Mouse (Mus musculus) midbrain, postnatal 0 days (tissue): ENCODE data around the gene Lrrc52. TPM values are rescaled to one million over a fixed set of nuclear protein-coding genes. Genes with fewer than 3 reads are reported as not detected.

Experiments used
- ATAC-seq: fragments of 200-750 bp; cut with Nextera tagmentation; 2 replicates; pipeline ENCODE4 v1.8.0; 2017; ENCODE audit warnings: moderate number of reproducible peaks, mild to moderate bottlenecking, moderate TSS enrichment, moderate library complexity; ENCODE audit not compliant: low FRiP score
- DNase-seq: peaks from one replicate; pipeline ENCODE4 v3.0.0-alpha.2; 2015; ENCODE audit warnings: low spot score
- H3K27ac ChIP-seq: fragments of 300-500 bp; sonication (generic); 2 replicates; pipeline ENCODE4 v1.5.1; 2014; ENCODE audit warnings: low read depth, mild to moderate bottlenecking, low read length, mixed read lengths
- H3K27me3 ChIP-seq: fragments of 300-500 bp; sonication (generic); 2 replicates; pipeline ENCODE4 v1.6.1; 2014; ENCODE audit warnings: low read length, control low read depth, mixed read lengths; ENCODE audit not compliant: insufficient read depth
- H3K36me3 ChIP-seq: fragments of 300-500 bp; sonication (generic); 2 replicates; pipeline ENCODE4 v1.6.1; 2014; ENCODE audit warnings: low read length, control low read depth, mixed read lengths; ENCODE audit not compliant: insufficient read depth
- H3K4me1 ChIP-seq: fragments of 300-500 bp; sonication (generic); 2 replicates; pipeline ENCODE4 v1.6.1; 2014; ENCODE audit warnings: mild to moderate bottlenecking, control low read depth, antibody characterized with exemption, low read length, mixed read lengths; ENCODE audit not compliant: insufficient read depth
- H3K4me2 ChIP-seq: fragments of 300-500 bp; sonication (generic); 2 replicates; pipeline ENCODE4 v1.6.1; 2014; ENCODE audit warnings: low read depth, mild to moderate bottlenecking, low read length, mixed read lengths; ENCODE audit not compliant: poor library complexity, severe bottlenecking
- H3K4me3 ChIP-seq: fragments of 300-500 bp; sonication (generic); 2 replicates; pipeline ENCODE4 v1.5.1; 2014; ENCODE audit warnings: low read depth, mild to moderate bottlenecking, low read length, moderate library complexity
- H3K9ac ChIP-seq: fragments of 300-500 bp; sonication (generic); replicated peaks from 2 replicates; pipeline ENCODE4 v1.6.1; 2014; ENCODE audit warnings: mild to moderate bottlenecking, low read length, moderate library complexity, mixed read lengths; ENCODE audit not compliant: poor library complexity, severe bottlenecking
- H3K9me3 ChIP-seq: fragments of 300-500 bp; sonication (generic); 2 replicates; pipeline ENCODE4 v1.6.1; 2016; ENCODE audit warnings: low read length, control low read depth
- CTCF ChIP-seq: IDR thresholded peaks from 2 replicates; pipeline ENCODE4 v1.5.1; 2016; ENCODE audit warnings: antibody characterized with exemption, mild to moderate bottlenecking
- WGBS: fragments of 180-500 bp; shearing (Covaris S2); extraction: QIAGEN DNeasy Blood & Tissue Kit; methylation state at CpG from one replicate; pipeline ENCODE4 v1.1.7; 2014; 5-methylcytosine and 5-hydroxymethylcytosine counted together
- polyA plus RNA-seq: library from polyadenylated mRNA; unstranded; fragments of >200 nt; fragmentation: Nextera tagmentation; extraction: Ambion mirVana; gene quantifications from 2 replicates; pipeline ENCODE4 v1.2.1, GENCODE M21; 2015
- total RNA-seq: library from RNA; depleted of rRNA; stranded (reverse); fragments of >200 nt; gene quantifications from 2 replicates; pipeline ENCODE4 v1.2.3, GENCODE M21; 2014

Lrrc52 gene
- total and polyA plus RNA-seq, 2 experiments from 2014 or later, result not detected

DNA sequence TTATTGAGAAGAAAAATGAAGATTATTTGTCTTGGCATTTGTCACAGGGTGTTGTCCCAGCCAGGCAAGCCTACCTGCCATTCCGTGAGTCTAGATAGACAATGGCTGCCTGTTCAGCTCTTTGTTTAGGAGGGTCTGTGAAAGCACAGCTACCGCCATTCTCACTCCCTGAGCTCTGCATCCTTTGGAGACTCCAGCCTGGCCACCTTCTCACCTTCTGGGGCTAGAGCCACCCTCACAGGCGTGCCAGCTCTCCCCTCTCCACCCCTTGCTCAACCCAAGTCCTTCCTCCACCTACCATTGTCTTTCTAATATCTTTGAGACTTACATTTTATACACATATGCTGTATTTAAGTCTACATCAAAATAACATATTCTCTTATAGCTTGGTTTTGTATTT is 31.0 kb upstream of the Lrrc52 start:
- Histone ChIP-seq H3K36me3 (no peaks in the 10 kb centered on the region), H3K27ac (no peak overlapping the region), H3K9ac (no peak overlapping the region), H3K27me3 (no peaks in the 10 kb centered on the region), H3K9me3 (no peaks in the 10 kb centered on the region), H3K4me3 (no peak overlapping the region), H3K4me1 (no peaks in the 10 kb centered on the region; the same call in 1 of the 2 replicates), H3K4me2 (no peak overlapping the region)
- ATAC-seq (no peak), DNase-seq (no peak)
- no peak for TF ChIP-seq CTCF
- WGBS, result 57% methylated on average over 3 of the region's 3 CpGs

GRCm38 (mm10) chr1:167491501-167491900 is 24.9 kb upstream of the Lrrc52 start:
- Histone ChIP-seq H3K36me3 (no peaks in the 10 kb centered on the region), H3K4me3 (no peak overlapping the region)

DNA sequence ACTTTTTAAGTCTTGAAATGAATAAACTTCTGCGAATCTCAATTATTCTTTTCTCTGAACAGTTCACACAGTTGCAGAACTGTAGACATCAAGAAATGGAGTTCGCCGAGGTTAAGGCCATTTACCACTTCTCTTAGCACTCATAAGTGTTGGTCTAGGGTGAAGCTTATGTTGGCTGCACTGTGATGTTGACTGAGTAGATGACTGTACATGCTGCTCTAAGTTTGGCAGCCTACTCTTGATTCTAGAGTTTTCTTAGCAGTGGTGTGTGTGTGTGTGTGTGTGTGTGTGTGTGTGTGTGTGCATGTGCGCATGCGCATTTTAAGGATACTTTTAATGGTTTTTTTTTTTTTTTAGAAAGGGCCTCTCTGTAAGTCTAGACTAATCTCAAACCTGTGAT is 21.4 kb upstream of the Lrrc52 start:
- 90% methylated on average over 5 of the region's 5 CpGs for WGBS
- no peaks in the 10 kb centered on the region for H3K9me3 ChIP-seq

More at GRCm38 (mm10) chr1:167491501-167491900, 24.9 kb upstream of the Lrrc52 start:
- Histone ChIP-seq H3K9ac (no peak overlapping the region), H3K27ac (no peak overlapping the region), H3K9me3 (no peaks in the 10 kb centered on the region), H3K4me1 (no peaks in the 10 kb centered on the region), H3K27me3 (no peaks in the 10 kb centered on the region), H3K4me2 (no peak overlapping the region)
- WGBS, result 91% methylated on average over 7 of the region's 7 CpGs
- DNase-seq (no peak), ATAC-seq (no peak)
- TF ChIP-seq CTCF, result no peak

DNA sequence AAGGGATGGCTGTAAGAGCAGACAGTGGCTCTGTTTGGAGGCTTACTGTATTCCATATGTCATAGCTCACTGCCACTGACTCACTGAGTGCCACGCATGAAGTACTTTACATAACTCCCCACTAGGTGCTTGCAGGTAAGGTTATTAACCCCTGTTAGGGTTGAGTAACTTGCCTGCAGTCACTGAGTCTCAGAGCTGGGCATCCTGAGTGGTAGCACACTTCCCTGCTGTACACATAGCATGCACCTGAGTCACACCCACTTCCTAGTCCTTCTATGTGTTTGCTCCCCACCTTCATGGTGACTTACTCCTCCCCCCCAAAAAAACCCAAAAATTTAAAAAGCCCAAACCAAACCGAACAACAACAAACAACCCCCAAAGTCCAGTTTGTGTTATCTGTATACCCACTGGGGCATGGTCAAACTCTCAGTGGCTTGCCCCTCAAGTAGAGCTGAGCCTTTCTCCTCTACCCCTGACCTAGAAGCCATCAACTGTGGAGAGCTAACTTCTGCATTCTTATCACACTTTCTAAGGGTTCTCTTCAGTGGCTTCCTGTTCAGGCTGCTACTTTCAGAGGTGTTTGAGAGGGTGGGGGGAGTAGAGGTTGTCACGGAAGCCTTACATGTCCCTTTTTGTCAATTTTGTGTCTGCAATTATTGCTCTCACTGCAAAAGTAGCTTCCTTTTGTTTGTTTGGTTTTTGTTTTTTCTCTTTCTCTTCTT is 20.5 kb upstream of the Lrrc52 start:
- Histone ChIP-seq H3K9me3 (no peaks in the 10 kb centered on the region), H3K36me3 (no peaks in the 10 kb centered on the region), H3K4me2 (no peak overlapping the region), H3K4me3 (no peak overlapping the region), H3K9ac (no peak overlapping the region), H3K4me1 (no peaks in the 10 kb centered on the region), H3K27me3 (no peaks in the 10 kb centered on the region), H3K27ac (no peak overlapping the region)
- ATAC-seq (no peak), DNase-seq (no peak)
- WGBS, result 88% methylated on average over 3 of the region's 3 CpGs
- no peak for TF ChIP-seq CTCF

More for the DNA sequence above, 21.4 kb upstream of the Lrrc52 start:
- Histone ChIP-seq H3K27ac (no peak overlapping the region), H3K27me3 (no peaks in the 10 kb centered on the region), H3K4me3 (no peak overlapping the region), H3K4me2 (no peak overlapping the region), H3K4me1 (no peaks in the 10 kb centered on the region), H3K36me3 (no peaks in the 10 kb centered on the region), H3K9ac (no peak overlapping the region)
- DNase-seq, result no peak
- no peak for ATAC-seq
- no peak for TF ChIP-seq CTCF

- Histone ChIP-seq H3K36me3 (no peaks in the 10 kb centered on the region), H3K27ac (no peak overlapping the region), H3K4me2 (no peak overlapping the region), H3K27me3 (no peaks in the 10 kb centered on the region), H3K4me1 (no peaks in the 10 kb centered on the region), H3K9me3 (no peaks in the 10 kb centered on the region), H3K4me3 (no peak overlapping the region), H3K9ac (no peak overlapping the region)
- ATAC-seq, result no peak
- TF ChIP-seq CTCF, result no peak
- WGBS, result 87% methylated on average over 4 of the region's 4 CpGs
- no peak for DNase-seq
Measured at GRCm38 (mm10) chr1:167482863-167483262, 16.3 kb upstream of the Lrrc52 start.

DNA sequence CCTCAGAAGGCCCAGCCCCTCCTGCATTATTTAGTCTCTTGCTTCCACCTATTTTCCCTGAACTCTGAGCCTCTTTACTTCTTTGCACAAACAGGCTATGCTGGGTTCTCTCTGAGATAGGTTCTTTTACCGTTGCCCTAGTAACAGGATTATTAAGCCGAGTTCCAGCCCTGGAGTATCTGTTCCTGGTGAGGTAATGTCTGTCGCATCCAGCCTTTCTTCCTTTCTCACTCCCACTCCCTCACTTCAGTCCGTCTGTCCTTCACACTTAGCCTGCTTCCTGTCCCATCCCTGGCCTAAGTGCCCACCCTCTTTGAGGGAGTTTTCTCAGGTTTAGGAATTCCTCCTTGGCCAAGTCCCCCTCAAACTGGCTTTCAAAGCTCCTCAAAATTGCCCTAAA is 7.0 kb upstream of the Lrrc52 start:
- ATAC-seq (peak; percentile 63), DNase-seq (peak; percentile 37)
- no peak for TF ChIP-seq CTCF
- 10% methylated on average over 4 of the region's 4 CpGs for WGBS
- H3K9me3 ChIP-seq, result no peaks in the 10 kb centered on the region
- H3K9ac ChIP-seq, result no peak overlapping the region
- H3K36me3 ChIP-seq, result no peaks in the 10 kb centered on the region
- H3K4me1 ChIP-seq, result 0 out of 2 replicates have a peak, but pooled peaks cover 3% of the 10 kb centered on the region
- H3K27ac ChIP-seq, result peak overlapping the region; percentile 63; the same call in 1 of the 2 replicates
- no peak overlapping the region for H3K4me2 ChIP-seq
- no peak overlapping the region for H3K4me3 ChIP-seq
- no peaks in the 10 kb centered on the region for H3K27me3 ChIP-seq
